Mouse (Mus musculus): ENCODE data around the gene Spo11.

Spo11 gene

GRCm38 (mm10) chr2:173034998-173035397 lies 57.5 kb downstream of the Spo11 start:
- DNase-seq (ENCODE audit: low spot score), result no peak

- no peak for DNase-seq (ENCODE audit: low spot score)
Measured at GRCm38 (mm10) chr2:173035653-173036052, 58.2 kb downstream of the Spo11 start.

GRCm38 (mm10) chr2:173036055-173036454 lies 58.6 kb downstream of the Spo11 start:
- no peak for DNase-seq (ENCODE audit: low spot score)

- DNase-seq (ENCODE audit: low spot score), result no peak
Measured at GRCm38 (mm10) chr2:173036611-173037010, 59.1 kb downstream of the Spo11 start.

- DNase-seq (ENCODE audit: low spot score), result no peak
Measured at GRCm38 (mm10) chr2:173037347-173037746, 59.8 kb downstream of the Spo11 start.

- DNase-seq (ENCODE audit: low spot score), result no peak
Measured at GRCm38 (mm10) chr2:173037827-173038607, 60.5 kb downstream of the Spo11 start.

- no peak for DNase-seq (ENCODE audit: low spot score)
Measured at GRCm38 (mm10) chr2:173039041-173039440, 61.5 kb downstream of the Spo11 start.

- no peak for DNase-seq (ENCODE audit: low spot score)
Measured at GRCm38 (mm10) chr2:173040803-173041202, 63.3 kb downstream of the Spo11 start.

- DNase-seq (ENCODE audit: low spot score), result no peak
Measured at GRCm38 (mm10) chr2:173041242-173041641, 63.7 kb downstream of the Spo11 start.

GRCm38 (mm10) chr2:173041893-173042292 lies 64.4 kb downstream of the Spo11 start:
- no peak for DNase-seq (ENCODE audit: low spot score)

GRCm38 (mm10) chr2:173042504-173043162 lies 65.1 kb downstream of the Spo11 start:
- DNase-seq (ENCODE audit: low spot score), result no peak

Measured in layer of hippocampus, adult 9-10 months (tissue).